18 mouse cellular contexts compared by ENCODE assay signal in the genomic region with DNA sequence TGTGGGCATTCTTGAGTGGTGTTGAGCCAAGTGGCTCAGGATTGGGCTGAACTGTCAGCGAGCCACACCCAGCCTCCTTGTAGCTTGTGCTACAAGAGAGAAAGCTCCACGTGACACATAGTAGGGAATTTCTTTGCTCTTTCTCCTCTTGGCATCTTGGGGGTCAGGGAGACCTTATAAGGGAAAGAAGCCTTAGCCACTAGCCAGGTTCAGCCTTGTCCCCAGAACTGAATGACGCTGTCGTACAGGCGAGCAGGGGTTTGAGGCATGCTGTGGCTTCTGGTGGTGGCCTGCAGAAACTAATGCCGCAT. TPM values are rescaled to one million over a fixed set of nuclear protein-coding genes. Genes with fewer than 3 reads are reported as not detected.
A peak's percentile ranks its signal among the peaks of the same experiment; 100 is the strongest.
DNase-seq lines count a peak whose midpoint lies in the region; ATAC-seq and TF ChIP-seq lines count a peak whose summit lies in the region.
"Had no signal": no experiment of that assay in that cellular context is flagged by ENCODE, and none has a peak within 500 bp of the region (broad histone marks: within the 10 kb centered on the region; RNA-seq: fewer than 3 reads in every experiment).

No protein-coding gene starts in this region.

- peaks cover 80% of the 10 kb centered on the region for H3K36me3 ChIP-seq in embryonic facial prominence, embryonic 12.5 days
- peaks cover 93% of the 10 kb centered on the region for H3K36me3 ChIP-seq in embryonic facial prominence, embryonic 10.5 days (replicated peaks)
- H3K36me3 ChIP-seq in heart, postnatal 0 days (replicated peaks; ENCODE audit: control insufficient read depth, insufficient read depth, low read length) = peaks cover 85% of the 10 kb centered on the region
- peaks cover 25% of the 10 kb centered on the region for H3K36me3 ChIP-seq in heart, embryonic 11.5 days (ENCODE audit: control insufficient read depth, insufficient read depth, low read length)
- H3K36me3 ChIP-seq in thymus, adult 2 months (ENCODE audit: control insufficient read depth, insufficient read depth, low read length) = peaks cover 61% of the 10 kb centered on the region

- no peaks in the 10 kb centered on the region for H3K27me3 ChIP-seq in embryonic facial prominence, embryonic 12.5 days
- H3K27me3 ChIP-seq in embryonic facial prominence, embryonic 10.5 days (replicated peaks; ENCODE audit: low read depth, poor library complexity, severe bottlenecking) = no peaks in the 10 kb centered on the region
- no peaks in the 10 kb centered on the region for H3K27me3 ChIP-seq in heart, postnatal 0 days (ENCODE audit: control insufficient read depth, insufficient read depth, low read length)
- H3K27me3 ChIP-seq in heart, embryonic 11.5 days (ENCODE audit: control insufficient read depth, insufficient read depth, low read length) = no peaks in the 10 kb centered on the region
- H3K27me3 ChIP-seq in thymus, adult 2 months (ENCODE audit: control insufficient read depth, insufficient read depth, low read length) = no peaks in the 10 kb centered on the region
- H3K27me3 ChIP-seq: forebrain, embryonic 15.5 days; hindbrain, embryonic 13.5 days; liver, embryonic 13.5 days had no signal

- H3K9ac ChIP-seq in embryonic facial prominence, embryonic 12.5 days = no peak overlapping the region
- no peak overlapping the region for H3K9ac ChIP-seq in heart, postnatal 0 days (replicated peaks; ENCODE audit: low read depth, low read length)
- H3K9ac ChIP-seq in heart, embryonic 11.5 days (ENCODE audit: low read depth, low read length) = no peak overlapping the region
- H3K9ac ChIP-seq: forebrain, embryonic 15.5 days; hindbrain, embryonic 13.5 days; liver, embryonic 13.5 days had no signal

- no peak for TF ChIP-seq EP300 in heart, postnatal 0 days (IDR thresholded peaks at IDR 0.05; ENCODE audit: low read depth)

- H3K4me2 ChIP-seq in embryonic facial prominence, embryonic 12.5 days (replicated peaks) = no peak overlapping the region
- H3K4me2 ChIP-seq in heart, postnatal 0 days (ENCODE audit: low read depth, low read length) = no peak overlapping the region
- no peak overlapping the region for H3K4me2 ChIP-seq in heart, embryonic 11.5 days
- H3K4me2 ChIP-seq: forebrain, embryonic 15.5 days; hindbrain, embryonic 13.5 days; liver, embryonic 13.5 days had no signal

- no peak for TF ChIP-seq CTCF in heart, postnatal 0 days (IDR thresholded peaks at IDR 0.05; ENCODE audit: low read depth)
- no peak for TF ChIP-seq CTCF in thymus, adult 2 months (IDR thresholded peaks at IDR 0.05; ENCODE audit: borderline replicate concordance, control insufficient read depth, extremely low read depth, insufficient read depth, low read length, poor library complexity)

- DNase-seq in embryonic facial prominence, embryonic 10.5 days (ENCODE audit: low spot score) = no peak
- no peak for DNase-seq in heart, postnatal 0 days (ENCODE audit: low spot score)
- peak; percentile 2 for DNase-seq in right cerebral cortex, postnatal 14 days
- DNase-seq in right cerebral cortex, postnatal 4 days = no peak
- DNase-seq in thymus, adult 2 months = no peak
- DNase-seq in adrenal gland, postnatal 4 days (ENCODE audit: low spot score in 2 of 2) = no peak
- DNase-seq: cerebellum, adult 8-10 months; left cerebral cortex, postnatal 4 days; liver, embryonic 13.5 days; thymus, postnatal 36 days had no signal

- no peak for TF ChIP-seq POLR2A in thymus, adult 2 months (IDR thresholded peaks at IDR 0.05; ENCODE audit: control insufficient read depth, extremely low read depth, insufficient read depth, low read length, poor library complexity)

- 90% methylated on average over 6 of the region's 6 CpGs for WGBS in embryonic facial prominence, embryonic 12.5 days
- 95% methylated on average over 6 of the region's 6 CpGs for WGBS in embryonic facial prominence, embryonic 10.5 days
- 78% methylated on average over 6 of the region's 6 CpGs for WGBS in heart, postnatal 0 days
- 80% methylated on average over 6 of the region's 6 CpGs for WGBS in heart, embryonic 11.5 days (ENCODE audit: insufficient replicate concordance)
- 94% methylated on average over 6 of the region's 6 CpGs for WGBS in thymus, adult 2 months

- no peaks in the 10 kb centered on the region for H3K9me3 ChIP-seq in embryonic facial prominence, embryonic 12.5 days
- H3K9me3 ChIP-seq in embryonic facial prominence, embryonic 10.5 days = no peaks in the 10 kb centered on the region
- no peaks in the 10 kb centered on the region for H3K9me3 ChIP-seq in heart, postnatal 0 days (replicated peaks; ENCODE audit: control insufficient read depth, low read length)
- H3K9me3 ChIP-seq in heart, embryonic 11.5 days (replicated peaks; ENCODE audit: control insufficient read depth, low read length) = no peaks in the 10 kb centered on the region
- H3K9me3 ChIP-seq: forebrain, embryonic 15.5 days; hindbrain, embryonic 13.5 days; liver, embryonic 13.5 days had no signal

- no peaks in the 10 kb centered on the region for H3K4me1 ChIP-seq in embryonic facial prominence, embryonic 12.5 days
- no peaks in the 10 kb centered on the region for H3K4me1 ChIP-seq in embryonic facial prominence, embryonic 10.5 days
- H3K4me1 ChIP-seq in heart, postnatal 0 days (ENCODE audit: control insufficient read depth, insufficient read depth) = peaks cover 16% of the 10 kb centered on the region
- peaks cover 6% of the 10 kb centered on the region; the same call in 1 of the 2 replicates for H3K4me1 ChIP-seq in heart, embryonic 11.5 days (ENCODE audit: control insufficient read depth, insufficient read depth, low read length)
- H3K4me1 ChIP-seq in thymus, adult 2 months (replicated peaks; ENCODE audit: control insufficient read depth, insufficient read depth, low read length) = no peaks in the 10 kb centered on the region
- H3K4me1 ChIP-seq: forebrain, embryonic 15.5 days; hindbrain, embryonic 13.5 days; liver, embryonic 13.5 days had no signal

- no peak for ATAC-seq in embryonic facial prominence, embryonic 12.5 days (ENCODE audit: insufficient number of reproducible peaks, insufficient read depth, low FRiP score, low TSS enrichment)
- ATAC-seq in heart, postnatal 0 days (ENCODE audit: insufficient read depth, low read depth) = no peak
- ATAC-seq in heart, embryonic 11.5 days (replicated peaks; ENCODE audit: insufficient number of reproducible peaks, low FRiP score, low TSS enrichment) = no peak
- ATAC-seq: forebrain, embryonic 15.5 days; inflammation-experienced regulatory T-cells, adult 6 months; midbrain, embryonic 16.5 days had no signal

- H3K4me3 ChIP-seq in embryonic facial prominence, embryonic 12.5 days = no peak overlapping the region
- H3K4me3 ChIP-seq in embryonic facial prominence, embryonic 10.5 days = no peak overlapping the region
- H3K4me3 ChIP-seq in heart, postnatal 0 days (ENCODE audit: low read depth, low read length) = no peak overlapping the region
- H3K4me3 ChIP-seq in heart, embryonic 11.5 days (ENCODE audit: low read depth, low read length) = no peak overlapping the region
- H3K4me3 ChIP-seq in thymus, adult 2 months (ENCODE audit: control insufficient read depth, insufficient read depth, low read length) = no peak overlapping the region
- H3K4me3 ChIP-seq: forebrain, embryonic 15.5 days; hindbrain, embryonic 13.5 days; left cerebral cortex, adult 2 months; liver, embryonic 13.5 days had no signal

- H3K27ac ChIP-seq in embryonic facial prominence, embryonic 12.5 days = 0 out of 2 replicates have a peak overlapping the region, but pooled peaks have one; percentile 17
- no peak overlapping the region for H3K27ac ChIP-seq in embryonic facial prominence, embryonic 10.5 days (replicated peaks)
- peak overlapping the region; percentile 50 for H3K27ac ChIP-seq in heart, postnatal 0 days (ENCODE audit: low read depth)
- no peak overlapping the region for H3K27ac ChIP-seq in heart, embryonic 11.5 days (ENCODE audit: low read depth, low read length)
- H3K27ac ChIP-seq in thymus, adult 2 months (ENCODE audit: control insufficient read depth, insufficient read depth, low read length) = no peak overlapping the region
- H3K27ac ChIP-seq: forebrain, embryonic 15.5 days; hindbrain, embryonic 13.5 days; liver, embryonic 13.5 days; stomach, postnatal 0 days had no signal

RNA-seq across cellular contexts. Expression of a gene that starts 34.5 kb away (rescaled TPM):
- 3.9 and 4.2 TPM in 2 replicates for polyA plus RNA-seq in embryonic facial prominence, embryonic 12.5 days (2016; fragmentation: Nextera tagmentation; extraction: Ambion mirVana)
- 1.7 and 2.6 TPM in 2 replicates for polyA plus RNA-seq in embryonic facial prominence, embryonic 10.5 days (2016; fragmentation: Nextera tagmentation; extraction: Ambion mirVana)
- 27.0 and 38.9 TPM in 2 replicates for total RNA-seq in heart, postnatal 0 days (2014; rRNA removed; ENCODE audit: low replicate concordance)
- polyA plus RNA-seq in heart, postnatal 0 days (2015; fragmentation: Nextera tagmentation; extraction: Ambion mirVana) = 14.5 and 16.3 TPM in 2 replicates
- polyA plus RNA-seq in heart, embryonic 11.5 days (2014; fragmentation: Nextera tagmentation; extraction: Ambion mirVana) = 3.0 and 3.5 TPM in 2 replicates
- 3.9 and 5.4 TPM in 2 replicates for polyA plus RNA-seq in thymus, adult 2 months (2012; rRNA removed)
- total RNA-seq in adrenal gland, postnatal 4 days (2021) = 1 to 10 TPM; 8.7 to 8.9 TPM
- polyA plus RNA-seq: inflammation-experienced regulatory T-cells, adult 6 months had no signal

RNA-seq across cellular contexts. Expression of a gene that starts 34.5 kb away (rescaled TPM):
- 9.7 and 11.2 TPM in 2 replicates for polyA plus RNA-seq in embryonic facial prominence, embryonic 12.5 days (2016; fragmentation: Nextera tagmentation; extraction: Ambion mirVana)
- 6.3 and 10.1 TPM in 2 replicates for polyA plus RNA-seq in embryonic facial prominence, embryonic 10.5 days (2016; fragmentation: Nextera tagmentation; extraction: Ambion mirVana)
- total RNA-seq in heart, postnatal 0 days (2014; rRNA removed; ENCODE audit: low replicate concordance) = 16.3 and 20.0 TPM in 2 replicates
- 21.6 and 22.2 TPM in 2 replicates for polyA plus RNA-seq in heart, postnatal 0 days (2015; fragmentation: Nextera tagmentation; extraction: Ambion mirVana)
- 11.2 and 11.8 TPM in 2 replicates for polyA plus RNA-seq in heart, embryonic 11.5 days (2014; fragmentation: Nextera tagmentation; extraction: Ambion mirVana)
- polyA plus RNA-seq in thymus, adult 2 months (2012; rRNA removed) = 28.8 and 29.5 TPM in 2 replicates
- total RNA-seq in adrenal gland, postnatal 4 days (2021) = 10 to 100 TPM; 58.4 to 64.4 TPM

RNA-seq across cellular contexts. Expression of a gene that starts 38.9 kb away (rescaled TPM):
- 170 and 174 TPM in 2 replicates for polyA plus RNA-seq in embryonic facial prominence, embryonic 12.5 days (2016; fragmentation: Nextera tagmentation; extraction: Ambion mirVana)
- 304 and 308 TPM in 2 replicates for polyA plus RNA-seq in embryonic facial prominence, embryonic 10.5 days (2016; fragmentation: Nextera tagmentation; extraction: Ambion mirVana)
- total RNA-seq in heart, postnatal 0 days (2014; rRNA removed; ENCODE audit: low replicate concordance) = 53.5 and 64.0 TPM in 2 replicates
- 45.2 and 50.4 TPM in 2 replicates for polyA plus RNA-seq in heart, postnatal 0 days (2015; fragmentation: Nextera tagmentation; extraction: Ambion mirVana)
- polyA plus RNA-seq in heart, embryonic 11.5 days (2014; fragmentation: Nextera tagmentation; extraction: Ambion mirVana) = 135 and 141 TPM in 2 replicates
- polyA plus RNA-seq in thymus, adult 2 months (2012; rRNA removed) = 77.5 and 88.2 TPM in 2 replicates
- total RNA-seq in adrenal gland, postnatal 4 days (2021) = 100 to 1,000 TPM; 114 to 126 TPM

RNA-seq across cellular contexts. Expression of a gene that starts 39.0 kb away (rescaled TPM):
- 45.7 and 50.8 TPM in 2 replicates for polyA plus RNA-seq in embryonic facial prominence, embryonic 12.5 days (2016; fragmentation: Nextera tagmentation; extraction: Ambion mirVana)
- 63.2 and 66.0 TPM in 2 replicates for polyA plus RNA-seq in embryonic facial prominence, embryonic 10.5 days (2016; fragmentation: Nextera tagmentation; extraction: Ambion mirVana)
- 47.6 and 63.6 TPM in 2 replicates for total RNA-seq in heart, postnatal 0 days (2014; rRNA removed; ENCODE audit: low replicate concordance)
- polyA plus RNA-seq in heart, postnatal 0 days (2015; fragmentation: Nextera tagmentation; extraction: Ambion mirVana) = 46.6 and 50.0 TPM in 2 replicates
- polyA plus RNA-seq in heart, embryonic 11.5 days (2014; fragmentation: Nextera tagmentation; extraction: Ambion mirVana) = 49.4 and 53.4 TPM in 2 replicates
- 52.5 and 60.8 TPM in 2 replicates for polyA plus RNA-seq in thymus, adult 2 months (2012; rRNA removed)
- 10 to 100 TPM; 77.3 to 79.8 TPM for total RNA-seq in adrenal gland, postnatal 4 days (2021)

RNA-seq across cellular contexts. Expression of a gene that starts 49.0 kb away (rescaled TPM):
- 4.0 and 4.2 TPM in 2 replicates for polyA plus RNA-seq in embryonic facial prominence, embryonic 12.5 days (2016; fragmentation: Nextera tagmentation; extraction: Ambion mirVana)
- polyA plus RNA-seq in embryonic facial prominence, embryonic 10.5 days (2016; fragmentation: Nextera tagmentation; extraction: Ambion mirVana) = 2.8 and 2.9 TPM in 2 replicates
- 9.0 and 11.0 TPM in 2 replicates for total RNA-seq in heart, postnatal 0 days (2014; rRNA removed; ENCODE audit: low replicate concordance)
- polyA plus RNA-seq in heart, postnatal 0 days (2015; fragmentation: Nextera tagmentation; extraction: Ambion mirVana) = 3.2 and 3.3 TPM in 2 replicates
- polyA plus RNA-seq in heart, embryonic 11.5 days (2014; fragmentation: Nextera tagmentation; extraction: Ambion mirVana) = 4.2 and 4.4 TPM in 2 replicates
- polyA plus RNA-seq in thymus, adult 2 months (2012; rRNA removed) = 18.2 and 18.4 TPM in 2 replicates
- total RNA-seq in adrenal gland, postnatal 4 days (2021) = 10 to 100 TPM; 50.6 to 53.4 TPM

Comparison
In these comparisons a context has a peak if more than half of its experiments do, and no peak if none do; other contexts are left out.
1. H3K27ac ChIP-seq: peak in embryonic facial prominence, embryonic 12.5 days (single experiment) and heart, postnatal 0 days (single experiment); none in embryonic facial prominence, embryonic 10.5 days (single experiment), heart, embryonic 11.5 days (single experiment) and thymus, adult 2 months (single experiment).